Mouse (Mus musculus): ENCODE measurements around the gene Pitpnm3.

Pitpnm3 gene

DNA sequence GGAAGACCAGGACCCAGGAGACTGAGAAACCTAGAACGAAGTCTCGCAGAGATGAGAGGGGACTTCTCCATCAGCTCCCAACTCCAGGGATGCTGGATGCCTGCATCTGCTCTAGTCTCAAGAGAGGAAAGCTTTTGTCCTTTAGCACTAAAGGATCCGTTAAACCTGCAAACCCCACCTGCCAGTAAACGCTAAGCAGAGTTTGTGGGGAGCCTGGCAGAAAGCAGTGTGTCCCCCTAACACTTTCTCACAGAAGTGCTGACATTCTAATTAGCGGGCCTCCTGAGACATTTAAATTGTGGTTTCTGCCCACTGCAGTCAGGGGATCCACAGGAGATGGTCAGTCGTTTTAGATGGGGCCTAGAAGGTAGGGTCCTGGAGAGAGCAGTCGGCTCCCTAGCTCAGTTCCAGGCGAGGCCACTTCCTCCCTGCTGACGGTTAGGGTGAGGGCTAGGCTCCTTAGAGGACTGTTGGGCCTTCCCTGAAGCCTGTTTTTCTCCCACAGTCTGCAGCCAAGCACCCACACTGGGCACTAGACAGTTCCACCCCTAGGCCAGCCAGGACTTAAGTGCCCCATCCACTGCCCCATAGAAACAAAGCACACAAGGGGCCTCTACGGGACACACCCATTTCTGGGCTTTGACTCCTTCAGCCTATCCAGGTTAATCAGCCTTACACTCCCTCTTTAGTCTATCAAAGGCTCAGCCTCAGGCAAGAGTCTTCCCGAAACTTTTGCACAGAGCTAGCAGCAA is 829 bp upstream of the Pitpnm3 start:
- no peak for DNase-seq (ENCODE audit: low spot score)

DNA sequence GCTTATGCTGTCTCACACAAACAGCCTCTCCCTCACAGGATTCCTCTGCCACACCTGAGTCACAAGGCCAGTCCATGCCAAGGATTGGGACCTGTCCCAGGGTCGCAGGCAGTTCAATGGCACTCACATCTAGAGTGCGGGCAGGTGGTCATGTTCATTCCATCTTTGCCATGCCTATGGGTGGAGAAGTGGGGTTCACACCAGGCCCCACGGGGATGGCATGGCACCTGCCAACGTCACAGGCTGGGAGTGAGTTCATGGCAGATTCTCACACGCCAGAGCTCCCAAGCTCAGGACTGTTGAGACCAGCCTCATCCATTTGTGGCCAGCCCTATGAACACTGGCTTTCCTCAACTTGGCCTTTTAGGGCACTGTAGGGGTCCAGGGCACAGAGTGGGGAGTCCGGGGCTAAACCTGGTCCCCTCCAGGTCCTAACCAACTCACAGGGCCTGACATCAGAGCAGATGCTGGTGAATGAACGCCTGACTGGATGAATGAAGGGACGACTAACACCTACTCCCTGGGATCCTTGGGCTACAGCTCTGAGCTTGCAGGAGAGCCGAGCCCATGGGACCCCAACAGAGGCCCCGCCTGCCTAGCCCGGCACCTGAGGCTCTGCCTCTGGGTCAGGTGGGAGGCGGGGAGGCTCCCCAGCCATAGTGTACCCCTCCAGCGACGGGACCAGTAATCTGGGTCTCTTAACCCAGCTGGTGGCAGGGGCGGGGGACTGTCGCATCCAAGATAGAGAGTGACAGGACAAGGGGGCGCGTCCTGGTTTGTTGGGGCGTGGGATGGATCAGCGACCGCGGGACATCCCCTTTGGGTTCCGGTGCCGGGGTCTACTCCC is 819 bp downstream of the Pitpnm3 start:
- DNase-seq (ENCODE audit: low spot score): no peak

GRCm38 (mm10) chr11:72133075-72133474 is 2.5 kb downstream of the Pitpnm3 start:
- DNase-seq (ENCODE audit: low spot score): no peak

DNA sequence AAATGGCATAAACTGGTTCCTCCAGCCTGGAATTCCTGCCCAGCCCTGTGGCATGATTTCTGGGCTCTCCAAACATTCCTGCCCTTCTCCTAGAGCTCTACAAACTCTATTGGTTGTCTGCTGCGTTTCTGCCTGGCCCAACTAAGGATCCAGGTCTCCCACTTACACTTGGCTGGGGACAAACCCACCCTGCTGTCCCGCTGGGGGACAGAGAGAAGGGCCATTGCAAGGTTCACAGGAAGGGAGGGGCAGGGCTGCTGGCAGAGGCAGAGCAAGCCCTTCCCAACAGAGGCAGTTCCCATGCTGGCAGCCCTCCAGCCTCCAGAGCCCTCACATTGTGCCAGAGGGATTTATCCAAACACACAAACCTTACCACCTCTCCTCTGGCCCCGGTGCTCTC is 3.3 kb downstream of the Pitpnm3 start:
- no peak for DNase-seq (ENCODE audit: low spot score)

- DNase-seq (ENCODE audit: low spot score): no peak
These were observed 3.9 kb downstream of the Pitpnm3 start for GRCm38 (mm10) chr11:72131697-72132096.

- no peak for DNase-seq (ENCODE audit: low spot score)
These were observed 4.7 kb downstream of the Pitpnm3 start for GRCm38 (mm10) chr11:72130905-72131304.

GRCm38 (mm10) chr11:72130472-72130871 is 5.1 kb downstream of the Pitpnm3 start:
- no peak for DNase-seq (ENCODE audit: low spot score)

- no peak for DNase-seq (ENCODE audit: low spot score)
These were observed 5.6 kb downstream of the Pitpnm3 start for GRCm38 (mm10) chr11:72130021-72130420.

GRCm38 (mm10) chr11:72129032-72129894 is 6.3 kb downstream of the Pitpnm3 start:
- no peak for DNase-seq (ENCODE audit: low spot score)

DNA sequence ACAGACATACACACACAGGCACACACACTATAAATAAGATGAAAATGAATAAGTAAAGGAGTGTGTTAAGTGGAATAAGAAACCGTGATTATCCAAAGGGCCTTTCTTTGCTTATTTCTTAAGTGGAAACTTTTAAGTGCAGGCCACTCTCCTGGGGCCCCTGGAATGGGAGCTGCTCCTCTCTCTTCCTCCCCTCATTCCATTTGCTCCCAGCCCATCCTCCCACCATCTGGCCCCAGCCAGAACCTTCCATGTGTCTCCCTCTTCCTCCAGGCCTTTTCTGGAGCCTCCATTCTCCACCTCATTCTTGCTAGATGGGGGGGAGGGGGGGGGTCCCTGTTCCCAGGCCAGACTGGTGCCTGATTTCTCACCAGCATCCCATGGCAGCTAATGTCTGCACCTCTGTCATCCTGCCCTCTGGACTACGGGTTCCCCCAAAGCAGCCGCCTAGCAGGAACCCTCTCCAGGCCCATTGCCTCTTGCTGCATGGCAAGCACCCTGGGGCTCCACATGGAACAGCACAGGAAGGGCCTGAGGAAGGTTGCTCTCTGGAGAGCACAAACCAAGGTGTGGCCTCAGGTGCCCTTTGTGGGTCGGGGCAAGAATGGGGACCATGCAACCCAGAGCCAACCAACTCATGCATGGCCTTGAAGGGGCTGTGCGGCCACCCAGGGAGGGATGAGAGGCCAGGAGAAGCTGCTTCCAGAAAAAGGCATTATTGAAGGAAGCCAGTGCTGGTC is 8.0 kb downstream of the Pitpnm3 start:
- no peak for DNase-seq (ENCODE audit: low spot score)

DNA sequence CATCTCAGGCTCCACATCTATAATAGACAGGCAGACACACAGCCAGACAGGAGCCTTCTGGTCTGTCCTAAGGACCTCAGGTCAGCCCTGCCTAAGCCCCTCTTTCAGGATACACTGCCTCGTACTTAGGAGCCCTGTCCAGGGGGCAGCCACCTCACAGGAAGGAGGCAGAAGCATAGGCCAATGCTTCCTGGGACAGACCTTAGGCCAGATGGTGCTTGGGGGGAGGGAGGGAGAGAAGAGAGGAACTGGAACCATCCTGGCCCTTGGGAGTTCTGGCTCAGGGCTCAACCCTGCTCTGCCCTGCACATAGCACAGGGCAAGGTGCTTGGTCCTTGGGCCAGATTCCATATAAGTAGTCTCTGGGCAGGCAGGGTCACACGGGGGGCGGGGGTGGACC is 9.8 kb downstream of the Pitpnm3 start:
- DNase-seq (ENCODE audit: low spot score): no peak

- DNase-seq (ENCODE audit: low spot score): no peak
These were observed 12.0 kb downstream of the Pitpnm3 start for GRCm38 (mm10) chr11:72123531-72123930.

- no peak for DNase-seq (ENCODE audit: low spot score)
These were observed 15.2 kb downstream of the Pitpnm3 start for GRCm38 (mm10) chr11:72120354-72120753.

DNA sequence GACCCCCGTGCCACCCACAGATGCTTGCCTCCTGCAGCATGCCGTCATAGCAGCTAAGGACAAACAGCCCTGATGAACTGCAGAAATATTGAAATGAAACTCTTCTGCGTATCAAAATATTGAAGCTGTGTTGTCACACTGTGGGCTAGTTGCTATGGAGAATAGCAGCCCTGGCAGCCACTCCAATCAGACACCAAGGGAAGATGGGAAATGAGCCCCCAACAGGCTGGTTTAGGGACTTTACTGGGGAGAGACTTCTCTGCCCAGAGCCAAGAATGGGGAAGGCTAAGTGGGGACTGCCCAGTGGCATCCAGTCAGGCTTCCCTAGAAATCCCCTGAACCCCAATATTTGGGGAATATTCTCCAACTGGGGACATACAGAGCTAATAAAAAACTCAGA is 16.9 kb downstream of the Pitpnm3 start:
- DNase-seq (ENCODE audit: low spot score): no peak

DNA sequence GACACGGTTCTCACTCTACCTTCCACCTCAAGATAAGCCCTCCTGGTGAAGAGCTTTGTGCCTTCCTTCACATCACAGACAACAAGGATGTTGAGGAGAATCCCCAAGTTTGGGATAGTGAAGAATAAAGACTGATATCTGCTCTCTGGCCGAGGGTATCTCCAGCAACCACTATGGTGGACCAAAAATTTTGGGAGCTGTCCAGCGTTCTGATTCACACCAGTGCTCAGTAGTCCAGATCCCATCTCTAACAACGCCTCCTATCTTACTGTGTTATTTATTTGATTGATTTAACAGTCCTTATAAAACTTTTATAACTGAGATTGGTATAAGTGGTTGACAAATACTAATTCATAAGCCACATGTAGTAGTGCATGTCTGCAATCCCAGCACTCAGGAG is 22.3 kb downstream of the Pitpnm3 start:
- no peak for DNase-seq (ENCODE audit: low spot score)

DNA sequence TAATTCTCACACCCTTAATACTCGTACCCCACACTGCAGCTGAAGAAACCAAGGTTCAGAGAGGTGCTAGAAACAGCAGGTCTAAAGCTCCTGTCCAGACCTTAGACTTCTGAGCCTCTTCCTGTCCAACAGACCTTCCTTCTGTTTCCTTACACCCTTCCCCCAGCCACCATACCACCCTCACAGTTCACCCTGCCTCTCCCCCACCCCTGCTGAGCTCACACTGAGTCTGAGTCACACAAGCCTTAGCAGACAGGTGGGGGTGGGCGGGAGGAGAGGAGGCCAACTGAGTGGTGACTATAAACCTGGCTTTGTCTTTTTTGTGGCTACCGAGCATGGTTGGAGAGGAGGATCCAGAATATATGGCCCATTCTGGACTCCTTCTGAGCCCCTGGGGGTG is 24.9 kb downstream of the Pitpnm3 start:
- no peak for DNase-seq (ENCODE audit: low spot score)

GRCm38 (mm10) chr11:72104223-72104622 is 31.4 kb downstream of the Pitpnm3 start:
- DNase-seq (ENCODE audit: low spot score): no peak

DNA sequence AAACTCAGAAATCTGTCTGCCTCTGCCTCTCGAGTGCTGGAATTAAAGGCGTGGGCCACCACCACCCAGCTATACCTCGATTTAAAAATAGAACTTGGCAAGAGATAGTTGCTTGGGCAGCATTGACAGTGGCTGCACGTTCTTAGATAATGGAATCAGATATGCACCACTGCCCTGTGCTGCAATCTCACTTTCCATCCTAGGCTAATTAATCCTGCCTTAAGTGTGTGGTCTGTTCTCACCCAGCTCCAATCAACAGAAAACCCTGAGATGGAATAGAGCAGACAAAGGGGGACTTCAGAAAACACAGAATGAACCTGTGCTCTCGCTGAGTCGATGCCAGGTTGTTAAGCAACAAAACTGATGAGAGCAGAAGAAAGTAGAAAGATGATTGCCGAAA is 32.0 kb downstream of the Pitpnm3 start:
- no peak for DNase-seq (ENCODE audit: low spot score)

GRCm38 (mm10) chr11:72100996-72101395 is 34.6 kb downstream of the Pitpnm3 start:
- no peak for DNase-seq (ENCODE audit: low spot score)

GRCm38 (mm10) chr11:72099181-72099580 is 36.4 kb downstream of the Pitpnm3 start:
- DNase-seq (ENCODE audit: low spot score): no peak

GRCm38 (mm10) chr11:72098027-72098426 is 37.6 kb downstream of the Pitpnm3 start:
- no peak for DNase-seq (ENCODE audit: low spot score)

GRCm38 (mm10) chr11:72095994-72096393 is 39.6 kb downstream of the Pitpnm3 start:
- no peak for DNase-seq (ENCODE audit: low spot score)

Data from left cerebral cortex, adult 11 months (tissue).